Mouse (Mus musculus): ENCODE data around the gene Dppa5a.
"Not testable (repeated sequence)": the region's sequence is repeated elsewhere in the genome, so short reads cannot be mapped to it uniquely, and the experiment has no call there.

Gene Dppa5a

GRCm38 (mm10) chr9:78351504-78352220 is 16.3 kb downstream of the Dppa5a start:
- H3K36me3 ChIP-seq (ENCODE audit: control insufficient read depth, insufficient read depth, low read length, poor library complexity, severe bottlenecking) = no peaks in the 10 kb centered on the region
- no peaks in the 10 kb centered on the region for H3K27me3 ChIP-seq (ENCODE audit: control insufficient read depth, insufficient read depth, low read length, poor library complexity, severe bottlenecking)
- DNase-seq (ENCODE audit: low read depth, low spot score) = no peak

GRCm38 (mm10) chr9:78350007-78350406 is 18.0 kb downstream of the Dppa5a start:
- not testable (repeated sequence) for DNase-seq (ENCODE audit: low read depth, low spot score); H3K27me3 ChIP-seq (ENCODE audit: control insufficient read depth, insufficient read depth, low read length, poor library complexity, severe bottlenecking); H3K36me3 ChIP-seq (ENCODE audit: control insufficient read depth, insufficient read depth, low read length, poor library complexity, severe bottlenecking)

- not testable (repeated sequence) for H3K36me3 ChIP-seq (ENCODE audit: control insufficient read depth, insufficient read depth, low read length, poor library complexity, severe bottlenecking); H3K27me3 ChIP-seq (ENCODE audit: control insufficient read depth, insufficient read depth, low read length, poor library complexity, severe bottlenecking); DNase-seq (ENCODE audit: low read depth, low spot score)
These were observed 18.8 kb downstream of the Dppa5a start for GRCm38 (mm10) chr9:78349141-78349540.

GRCm38 (mm10) chr9:78348206-78349004 is 19.6 kb downstream of the Dppa5a start:
- not testable (repeated sequence) for H3K36me3 ChIP-seq (ENCODE audit: control insufficient read depth, insufficient read depth, low read length, poor library complexity, severe bottlenecking); DNase-seq (ENCODE audit: low read depth, low spot score)

DNA sequence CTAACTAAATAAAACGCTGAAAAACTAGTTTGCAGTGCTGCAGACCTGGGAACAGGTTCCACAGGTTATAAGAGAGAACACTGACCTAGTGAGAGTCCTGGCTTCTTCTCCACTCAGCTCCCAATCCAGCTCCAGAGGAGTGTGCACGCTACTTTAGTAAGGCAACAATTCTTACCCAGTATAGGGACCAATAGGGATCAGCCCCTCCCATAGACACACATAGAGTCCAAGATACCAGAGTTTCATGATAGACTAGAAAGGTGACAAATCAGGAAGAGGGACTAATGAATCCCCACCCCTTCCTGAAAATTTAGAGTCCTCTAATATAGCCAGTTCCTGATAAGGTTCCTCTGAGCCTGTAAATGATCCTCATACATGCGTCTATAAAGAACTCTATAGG is 21.0 kb downstream of the Dppa5a start:
- no peaks in the 10 kb centered on the region for H3K27me3 ChIP-seq (ENCODE audit: control insufficient read depth, insufficient read depth, low read length, poor library complexity, severe bottlenecking)
- H3K36me3 ChIP-seq (ENCODE audit: control insufficient read depth, insufficient read depth, low read length, poor library complexity, severe bottlenecking) = no peaks in the 10 kb centered on the region
- DNase-seq (ENCODE audit: low read depth, low spot score) = no peak

More at GRCm38 (mm10) chr9:78348206-78349004, 19.6 kb downstream of the Dppa5a start:
- H3K27me3 ChIP-seq (ENCODE audit: control insufficient read depth, insufficient read depth, low read length, poor library complexity, severe bottlenecking) = not testable (repeated sequence)

DNA sequence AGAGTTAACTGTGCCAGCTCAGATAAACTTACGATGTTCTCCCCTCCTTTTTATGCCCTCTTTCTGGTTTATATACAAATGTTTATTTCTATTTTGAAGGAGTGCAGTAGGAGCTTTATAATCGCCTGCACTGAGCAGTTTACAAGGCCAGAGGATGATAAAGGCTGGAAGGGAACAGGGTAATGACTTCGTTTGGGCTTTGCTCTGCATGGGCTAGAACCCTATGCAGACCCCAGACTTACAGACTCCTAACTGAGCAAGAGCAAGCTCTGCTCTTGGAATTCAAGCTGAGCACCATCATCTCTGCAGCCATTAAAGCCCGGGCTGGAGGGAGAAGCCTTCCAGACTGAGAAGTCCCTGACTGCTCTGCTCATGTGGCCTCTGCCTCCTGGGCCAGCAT is 22.7 kb downstream of the Dppa5a start:
- not testable (repeated sequence) for DNase-seq (ENCODE audit: low read depth, low spot score); H3K36me3 ChIP-seq (ENCODE audit: control insufficient read depth, insufficient read depth, low read length, poor library complexity, severe bottlenecking); H3K27me3 ChIP-seq (ENCODE audit: control insufficient read depth, insufficient read depth, low read length, poor library complexity, severe bottlenecking)

DNA sequence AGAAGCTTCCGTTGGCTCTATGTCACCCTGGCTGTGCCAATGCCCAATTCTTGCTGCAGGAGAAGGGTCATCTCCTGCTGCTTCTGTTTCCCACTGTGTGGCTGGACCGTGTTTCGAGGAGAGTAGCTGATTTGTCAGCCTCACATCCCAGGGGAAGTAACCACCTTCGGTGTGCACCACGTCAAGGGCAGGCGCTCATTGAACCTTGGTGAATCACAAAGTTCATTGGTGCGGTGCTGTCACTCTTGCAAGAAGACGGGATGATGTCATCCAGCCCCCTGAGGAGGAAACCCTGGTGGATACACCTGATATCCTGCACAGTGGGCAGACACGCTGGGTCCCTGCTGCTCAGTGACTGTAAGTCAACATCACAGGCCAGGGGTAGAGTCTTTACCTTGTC is 24.9 kb downstream of the Dppa5a start:
- not testable (repeated sequence) for H3K27me3 ChIP-seq (ENCODE audit: control insufficient read depth, insufficient read depth, low read length, poor library complexity, severe bottlenecking); H3K36me3 ChIP-seq (ENCODE audit: control insufficient read depth, insufficient read depth, low read length, poor library complexity, severe bottlenecking); DNase-seq (ENCODE audit: low read depth, low spot score)

- not testable (repeated sequence) for H3K27me3 ChIP-seq (ENCODE audit: control insufficient read depth, insufficient read depth, low read length, poor library complexity, severe bottlenecking); DNase-seq (ENCODE audit: low read depth, low spot score); H3K36me3 ChIP-seq (ENCODE audit: control insufficient read depth, insufficient read depth, low read length, poor library complexity, severe bottlenecking)
These were observed 25.5 kb downstream of the Dppa5a start for GRCm38 (mm10) chr9:78342494-78342893.

DNA sequence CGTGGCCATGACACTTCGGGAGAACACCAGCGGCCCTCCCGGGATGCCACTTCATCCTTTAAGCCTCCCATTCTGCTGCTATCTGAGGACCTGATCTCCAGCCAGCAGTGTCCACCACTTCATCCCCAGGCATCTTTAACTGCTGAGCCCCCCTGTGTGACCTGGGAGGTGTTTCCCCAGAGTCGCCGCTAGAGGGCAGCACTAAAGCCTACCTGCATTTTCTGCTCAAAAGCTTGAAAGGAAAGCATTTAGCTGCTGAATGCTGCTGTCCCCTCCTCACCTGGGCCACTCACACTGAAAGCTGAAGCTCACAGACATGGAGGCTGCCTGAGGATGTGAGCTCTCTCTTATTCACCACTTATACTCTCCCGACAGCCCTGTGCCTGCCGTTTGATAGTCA is 27.7 kb downstream of the Dppa5a start:
- H3K36me3 ChIP-seq (ENCODE audit: control insufficient read depth, insufficient read depth, low read length, poor library complexity, severe bottlenecking); H3K27me3 ChIP-seq (ENCODE audit: control insufficient read depth, insufficient read depth, low read length, poor library complexity, severe bottlenecking): not testable (repeated sequence)
- peak; percentile 59 for DNase-seq (ENCODE audit: low read depth, low spot score)

GRCm38 (mm10) chr9:78337050-78337449 is 30.9 kb downstream of the Dppa5a start:
- H3K27me3 ChIP-seq (ENCODE audit: control insufficient read depth, insufficient read depth, low read length, poor library complexity, severe bottlenecking); DNase-seq (ENCODE audit: low read depth, low spot score); H3K36me3 ChIP-seq (ENCODE audit: control insufficient read depth, insufficient read depth, low read length, poor library complexity, severe bottlenecking): not testable (repeated sequence)

- not testable (repeated sequence) for DNase-seq (ENCODE audit: low read depth, low spot score); H3K36me3 ChIP-seq (ENCODE audit: control insufficient read depth, insufficient read depth, low read length, poor library complexity, severe bottlenecking); H3K27me3 ChIP-seq (ENCODE audit: control insufficient read depth, insufficient read depth, low read length, poor library complexity, severe bottlenecking)
These were observed 40.7 kb downstream of the Dppa5a start, which contains the start of gene Omt2b for GRCm38 (mm10) chr9:78327289-78327688. Gene Omt2b (plus strand): TSS chr9:78327589.

- no peaks in the 10 kb centered on the region for H3K36me3 ChIP-seq (ENCODE audit: control insufficient read depth, insufficient read depth, low read length, poor library complexity, severe bottlenecking)
- peak; percentile 10 for DNase-seq (ENCODE audit: low read depth, low spot score)
- H3K27me3 ChIP-seq (ENCODE audit: control insufficient read depth, insufficient read depth, low read length, poor library complexity, severe bottlenecking) = no peaks in the 10 kb centered on the region
These were observed 48.5 kb downstream of the Dppa5a start for GRCm38 (mm10) chr9:78319499-78319898.
